In the genomic region with DNA sequence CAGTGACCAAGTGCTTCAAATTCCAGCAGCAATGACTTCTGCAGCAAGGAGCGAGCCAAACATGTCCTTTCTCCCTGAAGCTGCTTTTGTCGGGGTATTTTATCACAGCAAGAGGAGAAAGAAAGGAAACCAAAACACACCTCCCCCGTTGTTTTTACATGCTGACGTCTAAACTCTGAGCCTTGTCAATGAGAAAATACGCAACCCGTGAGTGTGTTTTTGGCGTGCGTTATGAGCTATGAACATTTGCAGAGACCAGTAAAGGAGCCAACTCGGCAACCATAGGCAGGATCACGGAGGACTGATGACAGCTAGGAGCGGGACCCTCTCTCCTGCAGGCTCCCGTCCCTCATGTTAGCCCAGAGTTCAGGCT, we compare ENCODE assay signal across 8 mouse cellular contexts. TPM values are rescaled to one million over a fixed set of nuclear protein-coding genes. Genes with fewer than 3 reads are reported as not detected.
DNase-seq lines count a peak whose midpoint lies in the region; ATAC-seq and TF ChIP-seq lines count a peak whose summit lies in the region.

No protein-coding gene starts in this region.

- ATAC-seq in intestine, embryonic 15.5 days, result no peak
- peak; percentile 65 for ATAC-seq in neural tube, embryonic 15.5 days (ENCODE audit: low FRiP score)

- no peaks in the 10 kb centered on the region for H3K36me3 ChIP-seq in intestine, embryonic 15.5 days
- H3K36me3 ChIP-seq in neural tube, embryonic 15.5 days, result no peaks in the 10 kb centered on the region

- peak overlapping the region; percentile 92 for H3K4me2 ChIP-seq in intestine, embryonic 15.5 days (replicated peaks)
- H3K4me2 ChIP-seq in neural tube, embryonic 15.5 days, result peak overlapping the region; percentile 76

- no peaks in the 10 kb centered on the region for H3K27me3 ChIP-seq in intestine, embryonic 15.5 days (replicated peaks)
- no peaks in the 10 kb centered on the region for H3K27me3 ChIP-seq in neural tube, embryonic 15.5 days (replicated peaks)

- H3K9ac ChIP-seq in intestine, embryonic 15.5 days, result peak overlapping the region; percentile 69
- peak overlapping the region; percentile 57 for H3K9ac ChIP-seq in neural tube, embryonic 15.5 days (replicated peaks)

- no peak overlapping the region for H3K27ac ChIP-seq in cortical plate, adult 2 months (ENCODE audit: insufficient read depth, low read length)
- H3K27ac ChIP-seq in intestine, embryonic 15.5 days, result peak overlapping the region; percentile 42
- H3K27ac ChIP-seq in neural tube, embryonic 15.5 days (replicated peaks), result peak overlapping the region; percentile 80; the same call in 1 of the 2 replicates

- H3K9me3 ChIP-seq in intestine, embryonic 15.5 days, result no peaks in the 10 kb centered on the region
- no peaks in the 10 kb centered on the region for H3K9me3 ChIP-seq in neural tube, embryonic 15.5 days (replicated peaks)

- no peak for TF ChIP-seq CTCF in lung, adult 2 months (IDR thresholded peaks at IDR 0.05; ENCODE audit: insufficient read depth, low read length)
- no peak for TF ChIP-seq CTCF in cortical plate, adult 2 months (IDR thresholded peaks at IDR 0.05; ENCODE audit: extremely low read depth, insufficient read depth, low read length)

- DNase-seq in lung, adult 2 months, result no peak
- DNase-seq in lung, adult 18-20 months, result no peak
- DNase-seq in c-Kit-positive CD71-positive TER-119-positive erythroid progenitor cells, embryonic 14.5 days (ENCODE audit: low spot score), result no peak
- DNase-seq in thymus, postnatal 25 days, result no peak
- DNase-seq in lung, postnatal 25 days (ENCODE audit: low spot score), result no peak

- H3K4me1 ChIP-seq in lung, adult 2 months (ENCODE audit: control insufficient read depth, insufficient read depth, low read length), result peaks cover 5% of the 10 kb centered on the region
- no peaks in the 10 kb centered on the region for H3K4me1 ChIP-seq in cortical plate, adult 2 months (ENCODE audit: control insufficient read depth, insufficient read depth, low read length)
- H3K4me1 ChIP-seq in intestine, embryonic 15.5 days (replicated peaks), result 0 out of 2 replicates have a peak, but pooled peaks cover 8% of the 10 kb centered on the region
- peaks cover 12% of the 10 kb centered on the region for H3K4me1 ChIP-seq in neural tube, embryonic 15.5 days

- peak overlapping the region; percentile 84 for H3K4me3 ChIP-seq in lung, adult 2 months (replicated peaks; ENCODE audit: extremely low read depth, low read depth, low read length)
- H3K4me3 ChIP-seq in cortical plate, adult 2 months (ENCODE audit: insufficient read depth, low read length), result peak overlapping the region; percentile 70
- H3K4me3 ChIP-seq in intestine, embryonic 15.5 days (replicated peaks), result peak overlapping the region; percentile 83
- H3K4me3 ChIP-seq in neural tube, embryonic 15.5 days (replicated peaks), result peak overlapping the region; percentile 88

- no peak for TF ChIP-seq POLR2A in lung, adult 2 months (IDR thresholded peaks at IDR 0.05; ENCODE audit: borderline replicate concordance, extremely low read depth, low read depth, low read length)
- no peak for TF ChIP-seq POLR2A in cortical plate, adult 2 months (IDR thresholded peaks at IDR 0.05; ENCODE audit: extremely low read depth, insufficient read depth, low read length)

- under 1% methylated on average over 12 of the region's 12 CpGs for WGBS in lung, adult 2 months
- WGBS in intestine, embryonic 15.5 days, result 4% methylated on average over 12 of the region's 12 CpGs
- 5% methylated on average over 12 of the region's 12 CpGs for WGBS in neural tube, embryonic 15.5 days

RNA-seq across cellular contexts. Expression of a gene that starts 0.8 kb away (rescaled TPM):
- polyA plus RNA-seq in lung, adult 2 months (2012; rRNA removed), result 1.8 and 3.4 TPM in 2 replicates
- polyA plus RNA-seq in cortical plate, adult 2 months (2012; rRNA removed), result 6.7 and 7.0 TPM in 2 replicates
- 46.0 and 49.1 TPM in 2 replicates for polyA plus RNA-seq in intestine, embryonic 15.5 days (2015; fragmentation: Nextera tagmentation; extraction: Ambion mirVana)
- polyA plus RNA-seq in neural tube, embryonic 15.5 days (2015; fragmentation: Nextera tagmentation; extraction: Ambion mirVana), result 17.8 and 23.4 TPM in 2 replicates

RNA-seq across cellular contexts. Expression of a gene that starts 8.5 kb away (rescaled TPM):
- polyA plus RNA-seq in lung, adult 2 months (2012; rRNA removed), result not detected in 2 replicates
- 155 TPM in 2 replicates for polyA plus RNA-seq in cortical plate, adult 2 months (2012; rRNA removed)
- polyA plus RNA-seq in intestine, embryonic 15.5 days (2015; fragmentation: Nextera tagmentation; extraction: Ambion mirVana), result 0.13 TPM in 1 of 2 replicates, not detected in the other
- polyA plus RNA-seq in neural tube, embryonic 15.5 days (2015; fragmentation: Nextera tagmentation; extraction: Ambion mirVana), result 13.0 and 18.4 TPM in 2 replicates

RNA-seq across cellular contexts. Expression of a gene that starts 19.6 kb away (rescaled TPM):
- polyA plus RNA-seq in lung, adult 2 months (2012; rRNA removed), result 4.4 and 4.9 TPM in 2 replicates
- polyA plus RNA-seq in cortical plate, adult 2 months (2012; rRNA removed), result 0.48 and 0.76 TPM in 2 replicates
- 0.25 TPM in 1 of 2 replicates, not detected in the other for polyA plus RNA-seq in intestine, embryonic 15.5 days (2015; fragmentation: Nextera tagmentation; extraction: Ambion mirVana)
- polyA plus RNA-seq in neural tube, embryonic 15.5 days (2015; fragmentation: Nextera tagmentation; extraction: Ambion mirVana), result 0.66 and 0.90 TPM in 2 replicates

RNA-seq across cellular contexts. Expression of a gene that starts 31.0 kb away (rescaled TPM):
- polyA plus RNA-seq in lung, adult 2 months (2012; rRNA removed), result 3.9 and 4.6 TPM in 2 replicates
- polyA plus RNA-seq in cortical plate, adult 2 months (2012; rRNA removed), result 367 and 405 TPM in 2 replicates
- polyA plus RNA-seq in intestine, embryonic 15.5 days (2015; fragmentation: Nextera tagmentation; extraction: Ambion mirVana), result 8.6 and 10.2 TPM in 2 replicates
- polyA plus RNA-seq in neural tube, embryonic 15.5 days (2015; fragmentation: Nextera tagmentation; extraction: Ambion mirVana), result 338 and 367 TPM in 2 replicates

RNA-seq across cellular contexts. Expression of a gene that starts 31.1 kb away (rescaled TPM):
- polyA plus RNA-seq in lung, adult 2 months (2012; rRNA removed), result 0.40 and 1.00 TPM in 2 replicates
- polyA plus RNA-seq in cortical plate, adult 2 months (2012; rRNA removed), result 5.3 and 6.7 TPM in 2 replicates
- 0.10 and 0.15 TPM in 2 replicates for polyA plus RNA-seq in intestine, embryonic 15.5 days (2015; fragmentation: Nextera tagmentation; extraction: Ambion mirVana)
- 4.6 and 6.7 TPM in 2 replicates for polyA plus RNA-seq in neural tube, embryonic 15.5 days (2015; fragmentation: Nextera tagmentation; extraction: Ambion mirVana)

Comparison
In these comparisons a context has a peak if more than half of its experiments do, and no peak if none do; other contexts are left out.
1. RNA of a gene that starts 8.5 kb away (polyA plus RNA-seq): 155 TPM in cortical plate, adult 2 months and 13.0 to 18.4 TPM in neural tube, embryonic 15.5 days; 0.13 TPM in intestine, embryonic 15.5 days and not detected in lung, adult 2 months; every median in the first group is over 10 times any median in the second.
2. Peak in every context shown above with its lines, with median percentiles within 50 percentile points of each other: H3K4me3 ChIP-seq.